Comparison of ENCODE assay signal across 12 mouse cellular contexts in the genomic region with DNA sequence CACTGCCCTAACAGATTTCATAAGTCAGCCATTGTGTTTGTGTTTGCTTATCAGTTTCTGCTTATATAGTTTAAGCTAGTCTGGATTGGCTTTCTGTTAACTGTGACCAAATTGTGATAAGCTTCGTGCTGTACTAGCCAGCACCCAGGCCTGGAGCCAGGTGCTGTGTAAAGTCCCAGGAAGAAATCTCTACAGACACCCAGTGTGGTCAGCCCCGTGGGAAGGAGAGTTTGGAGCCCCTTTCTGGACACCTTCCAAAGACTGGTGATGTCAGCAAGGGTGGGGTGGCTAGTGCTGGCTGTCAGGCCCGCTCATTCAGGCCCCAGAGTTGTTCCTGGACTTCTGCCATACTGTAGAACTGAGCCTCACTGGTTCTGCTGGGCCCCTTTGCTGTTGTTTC.
A peak's percentile ranks its signal among the peaks of the same experiment; 100 is the strongest.
DNase-seq lines count a peak whose midpoint lies in the region; ATAC-seq and TF ChIP-seq lines count a peak whose summit lies in the region.
"Had no signal": no experiment of that assay in that cellular context is flagged by ENCODE, and none has a peak within 500 bp of the region (broad histone marks: within the 10 kb centered on the region; RNA-seq: fewer than 3 reads in every experiment).

No protein-coding gene starts in this region.

- ATAC-seq in intestine, postnatal 0 days, result peak; percentile 61
- peak; percentile 92 for ATAC-seq in stomach, embryonic 15.5 days (ENCODE audit: insufficient read depth, low FRiP score, low read depth)
- ATAC-seq in hindbrain, embryonic 11.5 days (ENCODE audit: low FRiP score), result no peak

- no peaks in the 10 kb centered on the region for H3K27me3 ChIP-seq in heart, embryonic 10.5 days (ENCODE audit: insufficient read depth, poor library complexity, severe bottlenecking)
- H3K27me3 ChIP-seq in intestine, postnatal 0 days (replicated peaks; ENCODE audit: control insufficient read depth, insufficient read depth, low read length), result no peaks in the 10 kb centered on the region
- H3K27me3 ChIP-seq in stomach, embryonic 15.5 days (replicated peaks), result no peaks in the 10 kb centered on the region
- no peaks in the 10 kb centered on the region for H3K27me3 ChIP-seq in hindbrain, embryonic 11.5 days (ENCODE audit: control insufficient read depth, insufficient read depth, low read length)
- H3K27me3 ChIP-seq: embryonic facial prominence, embryonic 15.5 days had no signal

- H3K27ac ChIP-seq in heart, embryonic 10.5 days, result no peak overlapping the region
- H3K27ac ChIP-seq in intestine, postnatal 0 days (ENCODE audit: low read depth, low read length), result no peak overlapping the region
- peak overlapping the region; percentile 13 for H3K27ac ChIP-seq in stomach, embryonic 15.5 days
- H3K27ac ChIP-seq in hindbrain, embryonic 11.5 days (ENCODE audit: low read depth, low read length), result no peak overlapping the region
- H3K27ac ChIP-seq: embryonic facial prominence, embryonic 15.5 days had no signal

- TF ChIP-seq CTCF in intestine, postnatal 0 days (IDR thresholded peaks at IDR 0.05; ENCODE audit: low read depth), result no peak

- no peak overlapping the region for H3K4me3 ChIP-seq in heart, embryonic 10.5 days
- H3K4me3 ChIP-seq in intestine, postnatal 0 days (ENCODE audit: low read depth, low read length), result no peak overlapping the region
- no peak overlapping the region for H3K4me3 ChIP-seq in stomach, embryonic 15.5 days (replicated peaks)
- no peak overlapping the region for H3K4me3 ChIP-seq in hindbrain, embryonic 11.5 days (ENCODE audit: low read depth, low read length)
- H3K4me3 ChIP-seq: embryonic facial prominence, embryonic 15.5 days had no signal

- peaks cover 20% of the 10 kb centered on the region for H3K36me3 ChIP-seq in heart, embryonic 10.5 days
- H3K36me3 ChIP-seq in intestine, postnatal 0 days (ENCODE audit: control insufficient read depth, insufficient read depth), result peaks cover 13% of the 10 kb centered on the region; the same call in 1 of the 2 replicates
- peaks cover 8% of the 10 kb centered on the region; the same call in 1 of the 2 replicates for H3K36me3 ChIP-seq in stomach, embryonic 15.5 days
- H3K36me3 ChIP-seq in hindbrain, embryonic 11.5 days (ENCODE audit: control insufficient read depth, insufficient read depth, low read length), result no peaks in the 10 kb centered on the region

- DNase-seq in heart, adult 11 months, result peak; percentile 95
- no peak for DNase-seq in heart, embryonic 10.5 days (ENCODE audit: low spot score)
- peak; percentile 53 for DNase-seq in heart, adult 8-10 months (ENCODE audit: low spot score)
- no peak for DNase-seq in thymus, postnatal 14 days
- DNase-seq in adipocyte (ENCODE audit: low spot score), result no peak
- DNase-seq in hindbrain, embryonic 11.5 days (ENCODE audit: low spot score), result no peak
- DNase-seq: gastrocnemius, postnatal 36 days; kidney, adult 8-10 months; liver had no signal

- H3K9me3 ChIP-seq in heart, embryonic 10.5 days, result no peaks in the 10 kb centered on the region
- H3K9me3 ChIP-seq in intestine, postnatal 0 days (ENCODE audit: control insufficient read depth), result no peaks in the 10 kb centered on the region
- H3K9me3 ChIP-seq in stomach, embryonic 15.5 days, result no peaks in the 10 kb centered on the region
- no peaks in the 10 kb centered on the region for H3K9me3 ChIP-seq in hindbrain, embryonic 11.5 days (ENCODE audit: control insufficient read depth, low read length)
- H3K9me3 ChIP-seq: embryonic facial prominence, embryonic 15.5 days had no signal

- WGBS in heart, embryonic 10.5 days, result 58% methylated on average over 3 of the region's 3 CpGs
- WGBS in intestine, postnatal 0 days, result 21% methylated on average over 3 of the region's 3 CpGs
- WGBS in stomach, embryonic 15.5 days, result 29% methylated on average over 3 of the region's 3 CpGs
- 88% methylated on average over 3 of the region's 3 CpGs for WGBS in hindbrain, embryonic 11.5 days

- no peak overlapping the region for H3K4me2 ChIP-seq in intestine, postnatal 0 days (replicated peaks; ENCODE audit: low read depth)
- H3K4me2 ChIP-seq in stomach, embryonic 15.5 days, result no peak overlapping the region
- H3K4me2 ChIP-seq in hindbrain, embryonic 11.5 days (replicated peaks; ENCODE audit: low read depth, low read length), result no peak overlapping the region
- H3K4me2 ChIP-seq: embryonic facial prominence, embryonic 15.5 days had no signal

- peaks cover 7% of the 10 kb centered on the region for H3K4me1 ChIP-seq in heart, embryonic 10.5 days
- no peaks in the 10 kb centered on the region; the same call in 1 of the 2 replicates for H3K4me1 ChIP-seq in intestine, postnatal 0 days (replicated peaks; ENCODE audit: control insufficient read depth, insufficient read depth, low read length)
- peaks cover 5% of the 10 kb centered on the region; the same call in 1 of the 2 replicates for H3K4me1 ChIP-seq in stomach, embryonic 15.5 days
- H3K4me1 ChIP-seq in hindbrain, embryonic 11.5 days (replicated peaks; ENCODE audit: control insufficient read depth, insufficient read depth, low read length), result no peaks in the 10 kb centered on the region

- H3K9ac ChIP-seq in intestine, postnatal 0 days (ENCODE audit: low read depth, low read length), result no peak overlapping the region
- H3K9ac ChIP-seq in stomach, embryonic 15.5 days, result no peak overlapping the region
- no peak overlapping the region for H3K9ac ChIP-seq in hindbrain, embryonic 11.5 days (ENCODE audit: low read depth, low read length)
- H3K9ac ChIP-seq: embryonic facial prominence, embryonic 15.5 days had no signal

Comparison
In these comparisons a context has a peak if more than half of its experiments do, and no peak if none do; other contexts are left out.
1. DNase-seq: peak in heart, adult 11 months (single experiment) and heart, adult 8-10 months (single experiment); none in heart, embryonic 10.5 days (single experiment), thymus, postnatal 14 days (single experiment), adipocyte (single experiment) and hindbrain, embryonic 11.5 days (single experiment).